Mouse (Mus musculus): Measurements from ENCODE around the gene Lmbr1l. TPM values are rescaled to one million over a fixed set of nuclear protein-coding genes. Genes with fewer than 3 reads are reported as not detected.

Gene Lmbr1l
- polyA plus RNA-seq, 1 experiment = 0.37 TPM

- no peaks in the 10 kb centered on the region for H3K9me3 ChIP-seq (ENCODE audit: control insufficient read depth, low read length)
- no peak for TF ChIP-seq GATA1 (IDR thresholded peaks at IDR 0.05; ENCODE audit: low read length)
- no peak for TF ChIP-seq TAL1 (IDR thresholded peaks at IDR 0.05; ENCODE audit: low read length)
- peaks cover 5% of the 10 kb centered on the region for H3K36me3 ChIP-seq (ENCODE audit: control insufficient read depth)
- no peaks in the 10 kb centered on the region for H3K27me3 ChIP-seq (ENCODE audit: control insufficient read depth)
- peaks cover 46% of the 10 kb centered on the region for H3K4me1 ChIP-seq (ENCODE audit: control insufficient read depth)
- peak overlapping the region; percentile 86 for H3K4me3 ChIP-seq (replicated peaks)
Measured at GRCm38 (mm10) chr15:98880978-98881655, 36.9 kb downstream of the Lmbr1l start.

- Histone ChIP-seq H3K4me1 (ENCODE audit: control insufficient read depth) (peaks cover 53% of the 10 kb centered on the region), H3K36me3 (ENCODE audit: control insufficient read depth) (peaks cover 5% of the 10 kb centered on the region), H3K4me3 (replicated peaks) (no peak overlapping the region), H3K27me3 (ENCODE audit: control insufficient read depth) (no peaks in the 10 kb centered on the region), H3K9me3 (ENCODE audit: control insufficient read depth, low read length) (no peaks in the 10 kb centered on the region)
- TF ChIP-seq TAL1 (IDR thresholded peaks at IDR 0.05; ENCODE audit: low read length) (no peak), GATA1 (IDR thresholded peaks at IDR 0.05; ENCODE audit: low read length) (no peak)
Measured at GRCm38 (mm10) chr15:98877331-98877730, 40.7 kb downstream of the Lmbr1l start.

GRCm38 (mm10) chr15:98871916-98872888, 45.8 kb downstream of the Lmbr1l start:
- Histone ChIP-seq H3K4me1 (ENCODE audit: control insufficient read depth) (peaks cover 51% of the 10 kb centered on the region), H3K4me3 (replicated peaks) (peak overlapping the region; percentile 99), H3K27me3 (ENCODE audit: control insufficient read depth) (no peaks in the 10 kb centered on the region), H3K36me3 (ENCODE audit: control insufficient read depth) (peaks cover 18% of the 10 kb centered on the region), H3K9me3 (ENCODE audit: control insufficient read depth, low read length) (no peaks in the 10 kb centered on the region)
- TF ChIP-seq GATA1 (IDR thresholded peaks at IDR 0.05; ENCODE audit: low read length) = no peak
- TF ChIP-seq TAL1 (IDR thresholded peaks at IDR 0.05; ENCODE audit: low read length) = no peak

- H3K27me3 ChIP-seq (ENCODE audit: control insufficient read depth) = no peaks in the 10 kb centered on the region
- no peaks in the 10 kb centered on the region for H3K9me3 ChIP-seq (ENCODE audit: control insufficient read depth, low read length)
- H3K4me1 ChIP-seq (ENCODE audit: control insufficient read depth) = peaks cover 56% of the 10 kb centered on the region
- TF ChIP-seq GATA1 (IDR thresholded peaks at IDR 0.05; ENCODE audit: low read length) (no peak), TAL1 (IDR thresholded peaks at IDR 0.05; ENCODE audit: low read length) (no peak)
- H3K36me3 ChIP-seq (ENCODE audit: control insufficient read depth) = peaks cover 27% of the 10 kb centered on the region
- peak within 1 kb of the TSS; percentile 99 for H3K4me3 ChIP-seq (replicated peaks)
Measured at GRCm38 (mm10) chr15:98871070-98871915, 46.7 kb downstream of the Lmbr1l start, which contains the start of gene Kmt2d. Gene Kmt2d, minus strand, starts transcription at chr15:98871204.

- no peaks in the 10 kb centered on the region for H3K9me3 ChIP-seq (ENCODE audit: control insufficient read depth, low read length)
- H3K4me1 ChIP-seq (ENCODE audit: control insufficient read depth) = peaks cover 56% of the 10 kb centered on the region
Measured at GRCm38 (mm10) chr15:98870179-98871069, 47.6 kb downstream of the Lmbr1l start.

GRCm38 (mm10) chr15:98869342-98870178, 48.5 kb downstream of the Lmbr1l start:
- no peaks in the 10 kb centered on the region for H3K27me3 ChIP-seq (ENCODE audit: control insufficient read depth)
- H3K9me3 ChIP-seq (ENCODE audit: control insufficient read depth, low read length) = no peaks in the 10 kb centered on the region
- peaks cover 56% of the 10 kb centered on the region for H3K4me1 ChIP-seq (ENCODE audit: control insufficient read depth)
- peak overlapping the region; percentile 99 for H3K4me3 ChIP-seq (replicated peaks)
- H3K36me3 ChIP-seq (ENCODE audit: control insufficient read depth) = peaks cover 44% of the 10 kb centered on the region
- TF ChIP-seq GATA1 (IDR thresholded peaks at IDR 0.05; ENCODE audit: low read length) (no peak), TAL1 (IDR thresholded peaks at IDR 0.05; ENCODE audit: low read length) (no peak)

More at GRCm38 (mm10) chr15:98870179-98871069, 47.6 kb downstream of the Lmbr1l start:
- Histone ChIP-seq H3K36me3 (ENCODE audit: control insufficient read depth) (peaks cover 35% of the 10 kb centered on the region), H3K27me3 (ENCODE audit: control insufficient read depth) (no peaks in the 10 kb centered on the region), H3K4me3 (replicated peaks) (peak overlapping the region; percentile 99)
- TF ChIP-seq GATA1 (IDR thresholded peaks at IDR 0.05; ENCODE audit: low read length) = no peak
- TF ChIP-seq TAL1 (IDR thresholded peaks at IDR 0.05; ENCODE audit: low read length) = no peak

GRCm38 (mm10) chr15:98868346-98869063, 49.5 kb downstream of the Lmbr1l start:
- TF ChIP-seq TAL1 (IDR thresholded peaks at IDR 0.05; ENCODE audit: low read length) (no peak), GATA1 (IDR thresholded peaks at IDR 0.05; ENCODE audit: low read length) (no peak)
- Histone ChIP-seq H3K4me3 (replicated peaks) (peak overlapping the region; percentile 99), H3K9me3 (ENCODE audit: control insufficient read depth, low read length) (no peaks in the 10 kb centered on the region), H3K4me1 (ENCODE audit: control insufficient read depth) (peaks cover 56% of the 10 kb centered on the region), H3K36me3 (ENCODE audit: control insufficient read depth) (peaks cover 55% of the 10 kb centered on the region), H3K27me3 (ENCODE audit: control insufficient read depth) (no peaks in the 10 kb centered on the region)
